Mouse (Mus musculus): ENCODE data around the gene Fez2. TPM values are rescaled to one million over a fixed set of nuclear protein-coding genes. Genes with fewer than 3 reads are reported as not detected.

Gene Fez2
- polyA plus RNA-seq (2012) = 4.2 and 5.8 TPM in 2 replicates

DNA sequence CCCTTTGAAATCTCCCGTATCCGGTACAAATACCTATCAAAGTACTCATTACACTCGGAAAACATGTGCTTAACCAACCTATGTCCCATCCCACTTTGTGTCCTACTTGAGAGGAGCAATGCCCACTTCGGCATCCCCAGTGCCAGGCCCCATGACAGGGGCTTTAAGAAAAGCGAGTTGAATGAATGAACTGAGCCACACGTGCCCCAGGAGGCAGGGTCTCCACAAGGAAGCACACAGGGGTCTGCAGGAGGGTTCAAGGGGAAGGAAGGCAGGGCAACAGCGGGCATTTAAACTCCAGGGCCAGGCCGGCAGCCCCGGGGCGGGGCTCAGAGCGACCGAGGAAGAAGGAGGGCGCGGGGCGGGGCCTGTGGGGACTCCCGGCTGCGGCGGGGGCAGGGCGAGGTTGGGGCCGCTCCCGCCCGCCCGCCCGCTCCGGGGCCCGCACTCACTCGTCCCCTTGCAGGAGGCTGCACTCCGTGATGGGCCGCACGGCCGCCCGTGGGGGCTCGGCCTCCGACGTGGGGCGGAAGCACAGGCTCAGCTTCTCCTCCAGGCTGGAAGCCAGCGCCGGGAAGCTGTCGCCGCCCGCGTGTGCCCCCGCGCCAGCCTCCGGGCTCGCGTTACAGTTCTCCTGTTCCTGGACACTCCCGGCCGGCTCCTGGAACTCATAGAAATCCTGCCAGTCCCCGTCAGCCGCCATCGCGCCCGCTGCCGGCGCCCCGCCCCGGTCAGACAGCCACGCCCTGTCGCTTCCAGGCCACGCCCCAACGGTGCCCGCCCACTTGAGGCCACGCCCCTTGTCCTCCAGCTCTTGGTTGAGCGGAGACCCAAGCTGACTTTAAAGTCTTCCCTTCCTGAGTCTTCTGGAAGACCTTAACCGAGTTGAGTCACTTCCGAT is at the start of gene Fez2:
TSS of gene Fez2 (minus strand) at position 772 of the 901 bp plus-strand sequence.

Other genes with a start within 250 kb of the Fez2 start
- gene Crim1, start 217.9 kb downstream of the Fez2 start, polyA plus RNA-seq (2012) = 5.3 and 10.4 TPM in 2 replicates
- gene Vit, start 89.9 kb upstream of the Fez2 start, polyA plus RNA-seq (2012) = 0.75 and 1.1 TPM in 2 replicates

All from megakaryocyte-erythroid progenitor cell, adult 5 weeks (primary cell).